Mouse (Mus musculus): ENCODE measurements around the gene Vmn1r176.
"Not testable (repeated sequence)": the region's sequence is repeated elsewhere in the genome, so short reads cannot be mapped to it uniquely, and the experiment has no call there.

GRCm38 (mm10) chr7:23810543-23810942 is 26.6 kb downstream of the Vmn1r176 start, which contains the start of gene Vmn1r175:
- TF ChIP-seq CTCF (IDR thresholded peaks at IDR 0.05; ENCODE audit: low read depth); EP300 (optimal IDR thresholded peaks at IDR 0.05): not testable (repeated sequence)

Data from stomach, postnatal 0 days (tissue).